Mouse (Mus musculus): ENCODE data around the gene Gipc3. TPM values are rescaled to one million over a fixed set of nuclear protein-coding genes. Genes with fewer than 3 reads are reported as not detected.

The Gipc3 gene
- polyA plus RNA-seq, 1 experiment = 1.2 TPM

- peak overlapping the region; percentile 98 for H3K27ac ChIP-seq (ENCODE audit: insufficient read depth, low read depth, low read length)
- H3K27me3 ChIP-seq (ENCODE audit: control insufficient read depth, insufficient read depth, low read length) = no peaks in the 10 kb centered on the region
- TF ChIP-seq POLR2A (IDR thresholded peaks at IDR 0.05; ENCODE audit: low read depth, low read length) (no peak), CTCF (IDR thresholded peaks at IDR 0.05; ENCODE audit: extremely low read depth, insufficient read length, insufficient replicate concordance, low read depth, low read length) (peak; percentile 88)
- peak overlapping the region; percentile 74 for H3K4me3 ChIP-seq (ENCODE audit: low read depth, low read length)
- H3K36me3 ChIP-seq (ENCODE audit: control insufficient read depth, insufficient read depth, low read length) = peaks cover 2% of the 10 kb centered on the region; the same call in 1 of the 2 replicates
- under 1% methylated on average over 7 of the region's 7 CpGs for WGBS
- H3K4me1 ChIP-seq (ENCODE audit: control insufficient read depth, insufficient read depth, insufficient read length, low read length) = peaks cover 36% of the 10 kb centered on the region
Observed at GRCm38 (mm10) chr10:81289278-81289677, 53.8 kb downstream of the Gipc3 start.

GRCm38 (mm10) chr10:81288601-81289000 lies 54.5 kb downstream of the Gipc3 start:
- H3K36me3 ChIP-seq (ENCODE audit: control insufficient read depth, insufficient read depth, low read length) = peaks cover 2% of the 10 kb centered on the region; the same call in 1 of the 2 replicates
- peak overlapping the region; percentile 98 for H3K27ac ChIP-seq (ENCODE audit: insufficient read depth, low read depth, low read length)
- peaks cover 30% of the 10 kb centered on the region for H3K4me1 ChIP-seq (ENCODE audit: control insufficient read depth, insufficient read depth, insufficient read length, low read length)
- H3K27me3 ChIP-seq (ENCODE audit: control insufficient read depth, insufficient read depth, low read length) = no peaks in the 10 kb centered on the region
- WGBS = 22% methylated on average over 6 of the region's 6 CpGs
- TF ChIP-seq CTCF (IDR thresholded peaks at IDR 0.05; ENCODE audit: extremely low read depth, insufficient read length, insufficient replicate concordance, low read depth, low read length) = peak; percentile 81; the same call in 1 of the 2 replicates
- TF ChIP-seq POLR2A (IDR thresholded peaks at IDR 0.05; ENCODE audit: low read depth, low read length) = no peak
- H3K4me3 ChIP-seq (ENCODE audit: low read depth, low read length) = peak overlapping the region; percentile 48

GRCm38 (mm10) chr10:81287513-81288157 lies 55.4 kb downstream of the Gipc3 start:
- peak overlapping the region; percentile 48 for H3K4me3 ChIP-seq (ENCODE audit: low read depth, low read length)
- WGBS = 41% methylated on average over 8 of the region's 8 CpGs
- TF ChIP-seq POLR2A (IDR thresholded peaks at IDR 0.05; ENCODE audit: low read depth, low read length) (no peak), CTCF (IDR thresholded peaks at IDR 0.05; ENCODE audit: extremely low read depth, insufficient read length, insufficient replicate concordance, low read depth, low read length) (peak; percentile 97)
- peak overlapping the region; percentile 98 for H3K27ac ChIP-seq (ENCODE audit: insufficient read depth, low read depth, low read length)
- H3K4me1 ChIP-seq (ENCODE audit: control insufficient read depth, insufficient read depth, insufficient read length, low read length) = peaks cover 27% of the 10 kb centered on the region
- peaks cover 8% of the 10 kb centered on the region for H3K36me3 ChIP-seq (ENCODE audit: control insufficient read depth, insufficient read depth, low read length)
- H3K27me3 ChIP-seq (ENCODE audit: control insufficient read depth, insufficient read depth, low read length) = no peaks in the 10 kb centered on the region

- 14% methylated on average over 6 of the region's 6 CpGs for WGBS
- H3K4me3 ChIP-seq (ENCODE audit: low read depth, low read length) = peak overlapping the region; percentile 69; the same call in 1 of the 2 replicates
Observed at GRCm38 (mm10) chr10:81286586-81286985, 56.5 kb downstream of the Gipc3 start.

GRCm38 (mm10) chr10:81285694-81286450 lies 57.2 kb downstream of the Gipc3 start:
- Histone ChIP-seq H3K27ac (ENCODE audit: insufficient read depth, low read depth, low read length) (peak overlapping the region; percentile 98), H3K36me3 (ENCODE audit: control insufficient read depth, insufficient read depth, low read length) (peaks cover 17% of the 10 kb centered on the region), H3K4me3 (ENCODE audit: low read depth, low read length) (peak overlapping the region; percentile 69), H3K27me3 (ENCODE audit: control insufficient read depth, insufficient read depth, low read length) (no peaks in the 10 kb centered on the region), H3K4me1 (ENCODE audit: control insufficient read depth, insufficient read depth, insufficient read length, low read length) (peaks cover 21% of the 10 kb centered on the region)
- WGBS = under 1% methylated on average over 54 of the region's 54 CpGs
- TF ChIP-seq POLR2A (IDR thresholded peaks at IDR 0.05; ENCODE audit: low read depth, low read length) (0 out of 2 replicates have a peak, but pooled peaks have one; percentile 16), CTCF (IDR thresholded peaks at IDR 0.05; ENCODE audit: extremely low read depth, insufficient read length, insufficient replicate concordance, low read depth, low read length) (no peak)

More at GRCm38 (mm10) chr10:81286586-81286985, 56.5 kb downstream of the Gipc3 start:
- TF ChIP-seq POLR2A (IDR thresholded peaks at IDR 0.05; ENCODE audit: low read depth, low read length) = no peak
- TF ChIP-seq CTCF (IDR thresholded peaks at IDR 0.05; ENCODE audit: extremely low read depth, insufficient read length, insufficient replicate concordance, low read depth, low read length) = no peak
- Histone ChIP-seq H3K36me3 (ENCODE audit: control insufficient read depth, insufficient read depth, low read length) (peaks cover 11% of the 10 kb centered on the region), H3K4me1 (ENCODE audit: control insufficient read depth, insufficient read depth, insufficient read length, low read length) (peaks cover 25% of the 10 kb centered on the region), H3K27me3 (ENCODE audit: control insufficient read depth, insufficient read depth, low read length) (no peaks in the 10 kb centered on the region), H3K27ac (ENCODE audit: insufficient read depth, low read depth, low read length) (peak overlapping the region; percentile 98)

Other genes starting within 250 kb of the Gipc3 start
- 163 and 498 TPM in 2 replicates for gene Creb3l3, start 244.4 kb downstream of the Gipc3 start, polyA plus RNA-seq (2012; rRNA removed)
- gene Map2k2, start 237.4 kb downstream of the Gipc3 start, polyA plus RNA-seq (2012; rRNA removed) = 214 and 554 TPM in 2 replicates
- 94.8 and 187 TPM in 2 replicates for gene Zbtb7a, start 208.0 kb downstream of the Gipc3 start, polyA plus RNA-seq (2012; rRNA removed)
- gene Pias4, start 175.3 kb downstream of the Gipc3 start, polyA plus RNA-seq (2012; rRNA removed) = 29.1 and 53.3 TPM in 2 replicates
- 755 and 1,606 TPM in 2 replicates for gene Eef2, start 166.6 kb downstream of the Gipc3 start, polyA plus RNA-seq (2012; rRNA removed)
- 102 and 228 TPM in 2 replicates for gene Dapk3, start 160.3 kb downstream of the Gipc3 start, polyA plus RNA-seq (2012; rRNA removed)
- gene 4930442H23Rik, start 159.4 kb downstream of the Gipc3 start, polyA plus RNA-seq (2012; rRNA removed) = not detected in 2 replicates
- gene Nmrk2, start 141.2 kb downstream of the Gipc3 start, polyA plus RNA-seq (2012; rRNA removed) = not detected in 2 replicates
- 0.53 and 0.60 TPM in 2 replicates for gene Atcay, start 112.4 kb downstream of the Gipc3 start, polyA plus RNA-seq (2012; rRNA removed)
- gene Zfr2, start 110.1 kb downstream of the Gipc3 start, polyA plus RNA-seq (2012; rRNA removed) = 4.9 and 14.2 TPM in 2 replicates
- gene Matk, start 90.3 kb downstream of the Gipc3 start, polyA plus RNA-seq (2012; rRNA removed) = 6.8 and 13.0 TPM in 2 replicates
- 104 and 169 TPM in 2 replicates for gene Mrpl54, start 76.3 kb downstream of the Gipc3 start, polyA plus RNA-seq (2012; rRNA removed)
- gene Apba3, start 76.3 kb downstream of the Gipc3 start, polyA plus RNA-seq (2012; rRNA removed) = 100 and 207 TPM in 2 replicates
- 124 and 239 TPM in 2 replicates for gene Tjp3, start 51.7 kb downstream of the Gipc3 start, polyA plus RNA-seq (2012; rRNA removed)
- gene Pip5k1c, start 50.3 kb downstream of the Gipc3 start, polyA plus RNA-seq (2012; rRNA removed) = 26.1 and 50.8 TPM in 2 replicates
- 16.6 and 29.2 TPM in 2 replicates for gene Cactin, start 22.2 kb downstream of the Gipc3 start, polyA plus RNA-seq (2012; rRNA removed)
- 10.0 and 10.2 TPM in 2 replicates for gene Tbxa2r, start 14.5 kb downstream of the Gipc3 start, polyA plus RNA-seq (2012; rRNA removed)
- gene Hmg20b, start 7.2 kb upstream of the Gipc3 start, polyA plus RNA-seq (2012; rRNA removed) = 86.8 and 196 TPM in 2 replicates
- 14.6 and 22.7 TPM in 2 replicates for gene Mfsd12, start 14.2 kb upstream of the Gipc3 start, polyA plus RNA-seq (2012; rRNA removed)
- 7.4 and 20.5 TPM in 2 replicates for gene 4930404N11Rik, start 22.6 kb upstream of the Gipc3 start, polyA plus RNA-seq (2012; rRNA removed)
- gene Fzr1, start 35.2 kb upstream of the Gipc3 start, polyA plus RNA-seq (2012; rRNA removed) = 70.5 and 132 TPM in 2 replicates
- gene Dohh, start 41.2 kb upstream of the Gipc3 start, polyA plus RNA-seq (2012; rRNA removed) = 86.8 and 113 TPM in 2 replicates
- 1.8 and 4.8 TPM in 2 replicates for gene Gm48551, start 41.2 kb upstream of the Gipc3 start, polyA plus RNA-seq (2012; rRNA removed)
- 2.9 and 5.0 TPM in 2 replicates for gene Gm48552, start 45.7 kb upstream of the Gipc3 start, polyA plus RNA-seq (2012; rRNA removed)
- gene Smim24, start 49.8 kb upstream of the Gipc3 start, polyA plus RNA-seq (2012; rRNA removed) = 2,702 and 6,898 TPM in 2 replicates
- gene Nfic, start 112.4 kb upstream of the Gipc3 start, polyA plus RNA-seq (2012; rRNA removed) = 15.5 and 19.4 TPM in 2 replicates
- gene Celf5, start 139.4 kb upstream of the Gipc3 start, polyA plus RNA-seq (2012; rRNA removed) = 1.1 and 3.3 TPM in 2 replicates
- gene Ncln, start 153.1 kb upstream of the Gipc3 start, polyA plus RNA-seq (2012; rRNA removed) = 196 and 354 TPM in 2 replicates
- 4.0 and 5.6 TPM in 2 replicates for gene S1pr4, start 156.9 kb upstream of the Gipc3 start, polyA plus RNA-seq (2012; rRNA removed)
- gene Gna15, start 181.0 kb upstream of the Gipc3 start, polyA plus RNA-seq (2012; rRNA removed) = 1.5 and 3.0 TPM in 2 replicates
- gene Gna11, start 201.9 kb upstream of the Gipc3 start, polyA plus RNA-seq (2012; rRNA removed) = 318 and 828 TPM in 2 replicates
- gene Aes, start 216.2 kb upstream of the Gipc3 start, polyA plus RNA-seq (2012; rRNA removed) = 1,054 and 3,003 TPM in 2 replicates
- gene Tle2, start 231.3 kb upstream of the Gipc3 start, polyA plus RNA-seq (2012; rRNA removed) = 17.8 and 20.4 TPM in 2 replicates